Mouse (Mus musculus) forelimb bud, embryonic 11.5 days (tissue): ENCODE measurements at regions not wholly inside any gene's neighbourhood (a gene's known extent, or its start where the extent isn't known, plus 50 kb on each side); places are given as distances from the start of the nearest gene placed in this dataset.
"Not testable (repeated sequence)": the region's sequence is repeated elsewhere in the genome, so short reads cannot be mapped to it uniquely, and the experiment has no call there.

ENCODE experiments used
- DNase-seq: peaks from one replicate; pipeline ENCODE4 v3.0.0-alpha.2; 2012; ENCODE audit warnings: low read depth, low spot score

DNA sequence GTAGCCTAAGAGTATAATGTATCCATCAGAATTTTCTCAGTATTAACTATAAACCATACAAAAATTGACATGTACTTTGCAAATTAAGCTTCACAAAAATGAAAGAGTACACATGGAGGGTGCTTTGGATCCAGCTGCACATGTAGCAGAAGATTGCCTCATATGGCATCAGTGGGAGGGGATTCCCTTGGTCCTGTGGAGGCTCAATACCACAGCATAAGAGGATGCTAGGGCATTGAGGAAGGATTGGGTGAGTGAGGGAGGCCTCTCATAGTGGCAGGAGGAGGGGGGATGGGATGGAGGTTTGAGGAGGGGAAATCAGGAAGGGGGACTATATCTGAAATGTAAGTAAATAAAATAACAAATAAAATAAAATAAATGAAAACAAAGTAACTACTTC is 301.7 kb upstream of the Cntn5 start:
- no peak for DNase-seq

DNA sequence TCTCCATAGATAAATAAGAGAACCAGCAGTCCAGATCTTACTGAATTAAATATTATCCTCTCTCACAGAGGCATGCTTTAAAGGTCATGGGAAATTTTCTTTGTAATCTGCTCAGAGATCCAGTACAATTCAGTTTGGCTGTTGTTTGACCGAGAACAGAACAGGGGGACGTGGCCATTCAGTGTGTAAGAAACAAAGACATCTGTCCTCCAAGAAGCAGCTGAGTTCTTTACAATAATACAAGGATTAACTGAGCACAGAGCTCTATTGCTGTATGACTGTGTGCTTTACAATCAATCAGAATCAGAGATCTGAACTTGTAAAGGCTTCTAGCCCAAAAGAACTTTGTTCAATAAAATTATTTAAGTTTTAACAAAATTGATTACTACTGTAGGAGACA is 287.6 kb upstream of the Cntn5 start:
- no peak for DNase-seq

DNA sequence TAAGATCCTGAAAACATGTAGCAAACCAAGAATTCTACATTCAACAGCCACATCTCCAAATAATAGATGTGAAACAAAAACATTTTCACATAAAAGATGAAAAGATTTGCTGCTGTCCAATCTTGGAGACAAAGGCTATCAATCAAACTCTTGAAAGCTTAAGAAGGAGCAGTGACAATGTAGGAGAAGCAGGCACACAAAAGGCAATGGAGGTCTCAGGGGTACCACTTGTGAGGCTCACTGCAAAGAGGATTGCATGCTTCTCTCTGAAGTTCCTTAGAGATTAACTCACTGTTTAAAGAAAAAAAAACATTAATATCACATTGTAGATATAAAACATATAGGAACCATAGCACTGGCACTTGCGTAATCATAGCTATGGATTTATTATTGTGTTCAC is 241.2 kb upstream of the Cntn5 start:
- DNase-seq, result no peak

DNA sequence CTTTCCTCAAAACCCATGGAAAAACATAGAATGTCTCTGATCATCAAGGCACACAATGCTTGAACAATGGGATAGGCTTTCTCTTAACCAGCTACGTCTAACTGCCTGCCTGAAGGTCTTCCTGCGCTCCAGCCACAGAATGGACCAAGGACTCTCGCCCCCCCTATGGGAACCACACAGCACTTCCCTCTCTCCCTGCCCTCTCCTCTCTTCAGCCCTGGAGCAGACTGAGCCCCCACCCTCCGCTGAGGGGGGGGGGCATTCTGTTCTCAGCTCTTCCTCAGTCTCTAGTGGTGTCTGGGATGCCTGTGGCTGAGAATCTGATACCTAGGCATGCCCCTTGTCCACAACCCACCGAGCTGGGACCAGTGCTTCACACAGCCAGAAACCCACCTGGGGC is 222.3 kb upstream of the Cntn5 start:
- DNase-seq, result no peak

DNA sequence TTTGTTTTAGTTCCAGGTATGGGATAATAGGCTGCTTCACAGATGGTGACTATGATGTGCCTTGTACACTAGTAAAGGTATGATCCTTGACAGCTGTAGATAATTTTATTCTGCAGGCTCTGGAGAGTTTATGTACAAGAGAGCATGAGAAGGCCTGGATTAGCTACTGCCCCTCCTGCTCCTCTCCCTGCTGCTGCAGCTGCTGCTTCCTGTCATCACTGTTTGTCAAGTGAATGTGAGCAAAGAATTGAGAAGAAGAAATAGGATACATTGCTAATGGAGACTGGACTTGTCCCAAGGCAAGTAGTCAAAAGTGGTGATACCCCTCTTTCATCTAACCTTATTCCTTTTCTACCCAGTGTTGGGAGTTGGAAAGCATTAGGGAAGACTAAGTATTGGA is 214.6 kb upstream of the Cntn5 start:
- no peak for DNase-seq

DNA sequence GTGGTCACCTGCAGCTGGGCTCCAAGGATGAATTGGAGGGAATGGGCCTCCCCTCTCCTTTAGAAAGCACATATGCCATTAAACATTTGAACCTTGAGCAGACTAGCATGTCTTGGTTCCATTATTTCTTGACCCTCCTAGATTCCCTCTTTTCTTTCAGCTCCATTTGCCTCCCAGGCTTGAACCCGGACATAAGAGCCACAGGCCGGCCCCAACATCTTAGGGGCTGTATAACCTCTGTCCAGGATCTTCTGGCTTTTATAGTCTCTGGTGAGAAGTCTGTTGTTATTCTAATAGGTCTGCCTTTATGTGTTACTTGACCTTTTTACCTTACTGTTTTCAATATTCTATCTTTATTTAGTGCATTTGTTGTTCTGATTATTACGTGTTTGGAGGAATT is 203.3 kb upstream of the Cntn5 start:
- not testable (repeated sequence) for DNase-seq

DNA sequence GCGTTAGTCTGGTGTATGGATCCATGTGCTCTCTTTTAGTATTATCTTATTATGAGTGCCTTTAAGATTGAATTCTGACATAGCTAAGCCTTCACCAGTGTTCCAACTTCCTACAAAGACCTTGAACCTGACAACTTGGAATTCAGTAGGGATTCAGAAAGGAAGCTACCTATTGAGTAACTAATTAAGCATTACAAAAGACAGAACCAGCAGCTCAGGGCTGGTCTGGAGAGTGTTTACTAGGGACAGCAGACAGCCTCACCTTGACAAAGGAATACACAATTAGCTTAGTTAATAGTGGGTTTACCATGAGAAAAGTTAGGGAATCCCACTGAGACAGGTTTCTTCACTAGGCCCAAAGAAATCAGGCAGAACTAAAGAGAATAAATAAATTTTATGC is 202.6 kb upstream of the Cntn5 start:
- DNase-seq, result not testable (repeated sequence)

DNA sequence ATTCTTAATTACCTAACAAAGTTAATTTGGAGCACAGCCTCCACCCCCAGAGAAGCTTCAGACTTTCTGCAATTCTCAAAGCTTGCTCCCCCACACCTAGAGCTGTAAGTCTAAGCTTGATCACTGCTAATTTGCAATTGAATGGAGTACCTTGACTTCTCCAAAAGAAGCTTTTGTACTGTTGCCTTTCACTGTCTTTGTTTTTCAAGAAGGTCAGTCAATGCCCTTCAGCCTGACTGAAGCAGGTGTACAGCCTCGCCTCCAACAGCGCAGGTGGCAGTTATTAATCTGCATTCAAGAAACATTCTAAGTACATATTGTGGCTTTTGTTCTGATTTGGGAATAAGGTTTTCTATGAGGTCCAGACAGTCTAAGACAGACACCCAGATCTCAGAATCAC is 201.7 kb upstream of the Cntn5 start:
- DNase-seq, result no peak

DNA sequence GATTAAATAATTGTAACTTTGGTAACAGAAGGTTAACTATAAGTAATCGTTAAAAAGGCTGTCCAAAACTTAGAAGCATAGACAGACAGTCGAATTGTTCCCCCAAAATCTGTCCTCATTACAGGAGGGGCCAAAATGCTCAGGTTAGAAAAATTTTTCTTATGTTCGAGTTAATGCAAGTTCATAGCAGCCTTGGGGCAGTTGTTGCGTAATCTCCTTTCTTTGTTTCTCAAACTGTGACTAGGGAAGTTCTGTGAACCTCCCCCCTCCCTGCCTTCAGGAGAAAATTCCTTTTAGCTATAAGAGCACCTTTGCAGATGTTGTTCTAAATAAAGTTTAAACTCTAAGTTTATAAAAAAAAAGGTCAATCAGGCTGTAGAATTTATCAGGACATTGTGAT is 198.9 kb upstream of the Cntn5 start:
- no peak for DNase-seq

DNA sequence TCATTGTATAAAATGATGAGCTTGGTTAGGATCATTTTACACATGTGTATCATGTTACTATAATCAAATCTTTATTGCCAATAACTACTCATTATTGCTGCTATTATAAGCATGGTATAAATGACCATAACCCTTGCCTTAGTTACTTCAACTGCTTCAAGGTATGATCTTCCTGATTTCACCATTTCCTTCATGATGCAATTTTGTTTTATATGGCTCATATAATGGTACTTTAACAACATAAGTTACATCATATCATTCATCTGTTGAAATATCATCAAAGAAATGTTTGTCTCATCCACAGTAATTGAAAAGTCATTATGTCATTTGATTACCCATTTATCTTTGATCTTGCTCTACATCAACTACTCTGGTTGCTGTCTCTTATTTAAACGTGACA is 188.3 kb upstream of the Cntn5 start:
- DNase-seq, result no peak

DNA sequence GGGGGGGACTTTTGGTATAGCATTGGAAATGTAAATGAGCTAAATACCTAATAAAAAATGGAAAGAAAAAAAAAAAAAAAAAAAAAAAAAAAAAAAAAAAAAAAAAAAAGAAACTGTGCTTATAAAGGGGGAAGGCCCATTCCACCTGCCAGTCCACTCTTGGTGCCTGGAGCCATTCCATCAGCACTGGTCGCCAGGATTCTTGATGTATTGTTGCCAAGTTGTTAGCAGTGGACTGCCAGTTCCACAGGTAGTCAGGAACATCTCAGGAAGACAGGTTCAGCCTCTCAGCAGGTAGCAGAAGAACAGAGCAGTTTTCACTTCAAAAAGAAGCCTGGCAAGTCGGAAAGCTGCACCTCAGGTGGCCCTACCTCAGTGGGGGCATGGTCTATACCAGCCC is 162.6 kb upstream of the Cntn5 start:
- DNase-seq, result not testable (repeated sequence)

DNA sequence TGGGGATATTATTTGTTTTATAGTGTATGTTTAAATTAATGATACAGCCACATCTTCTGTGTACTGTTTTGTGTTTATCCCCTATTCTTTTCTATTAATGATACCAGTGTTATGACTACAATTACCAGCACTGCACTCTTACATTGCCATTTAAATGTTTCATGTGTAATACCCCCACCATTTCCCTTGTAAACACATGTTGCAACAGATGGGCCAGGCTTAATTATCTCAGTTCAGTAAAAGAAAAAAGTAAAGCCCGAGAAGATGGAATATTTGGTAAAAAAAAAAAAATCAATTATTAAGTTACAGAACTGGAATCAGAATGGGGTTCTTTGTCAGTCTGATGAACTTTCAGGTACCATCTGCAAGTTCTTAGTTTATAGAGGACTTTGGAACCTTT is 158.3 kb upstream of the Cntn5 start:
- DNase-seq, result no peak
